Mouse (Mus musculus): ENCODE measurements around the gene Cerkl.
A peak's percentile ranks its signal among the peaks of the same experiment; 100 is the strongest.

Cerkl gene

GRCm38 (mm10) chr2:79456575-79457349 is at the start of gene Cerkl, which contains the start of gene Neurod1:
Gene Cerkl, minus strand, starts transcription at chr2:79456785.
Gene Neurod1, minus strand, starts transcription at chr2:79456751.
- no peak for DNase-seq

DNA sequence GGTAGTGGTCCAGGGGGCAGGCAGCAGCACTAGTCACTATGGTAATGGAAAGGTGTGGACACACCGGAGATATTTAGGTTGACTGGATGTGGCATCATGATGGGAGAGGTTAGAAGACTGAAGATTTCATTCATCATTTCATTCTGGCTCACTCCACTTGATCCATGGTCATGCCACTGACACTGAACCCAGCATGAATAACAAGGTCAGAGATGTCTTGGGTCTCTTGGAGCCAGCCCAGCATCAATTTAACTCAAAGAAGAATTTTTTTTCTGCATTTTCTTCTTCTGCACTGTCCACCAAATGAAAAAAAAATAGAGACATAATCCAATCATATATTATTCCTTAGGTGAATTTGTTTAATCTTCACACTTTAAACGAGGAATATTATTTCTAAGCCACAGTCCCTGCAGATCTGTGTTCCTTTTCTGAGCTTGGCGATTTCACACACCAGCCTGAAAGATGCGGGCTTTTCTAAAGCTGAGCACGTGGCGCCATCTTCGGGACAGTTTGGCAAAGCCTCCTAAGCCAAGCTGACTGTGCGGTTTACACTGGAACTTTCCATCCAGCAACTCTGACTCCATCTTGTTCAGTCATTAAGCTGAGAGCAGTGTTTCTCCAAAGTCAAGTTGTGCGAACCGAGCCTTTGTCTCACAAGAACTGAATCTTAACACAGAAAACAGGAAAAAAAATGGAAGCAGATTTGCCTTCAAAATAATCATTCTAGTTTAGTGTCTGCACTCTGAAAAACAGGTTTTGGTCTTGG is 42.6 kb upstream of the Cerkl start:
- peak; percentile 48 to 74 for DNase-seq

DNA sequence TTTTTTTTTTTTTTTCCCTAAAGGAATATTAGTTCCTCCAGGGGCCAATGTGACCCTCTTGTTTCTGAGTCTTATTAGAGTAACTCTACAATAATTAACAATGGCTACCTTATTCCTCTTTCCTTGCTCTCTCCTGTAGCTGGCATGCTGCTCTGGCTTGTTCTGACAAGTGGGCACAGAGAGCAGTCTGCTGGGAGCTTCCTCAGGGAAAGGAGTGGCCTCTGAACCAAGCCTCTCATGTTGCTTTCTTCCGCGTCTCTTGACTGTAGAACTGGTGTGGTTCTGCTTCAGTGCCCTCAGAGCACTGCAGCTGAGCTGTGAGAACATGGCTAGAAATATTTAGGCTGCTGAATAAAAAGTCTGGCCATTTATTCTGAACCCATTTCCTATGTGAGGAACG is 28.5 kb upstream of the Cerkl start:
- DNase-seq, result no peak

GRCm38 (mm10) chr2:79482511-79482910 is 25.9 kb upstream of the Cerkl start:
- no peak for DNase-seq

DNA sequence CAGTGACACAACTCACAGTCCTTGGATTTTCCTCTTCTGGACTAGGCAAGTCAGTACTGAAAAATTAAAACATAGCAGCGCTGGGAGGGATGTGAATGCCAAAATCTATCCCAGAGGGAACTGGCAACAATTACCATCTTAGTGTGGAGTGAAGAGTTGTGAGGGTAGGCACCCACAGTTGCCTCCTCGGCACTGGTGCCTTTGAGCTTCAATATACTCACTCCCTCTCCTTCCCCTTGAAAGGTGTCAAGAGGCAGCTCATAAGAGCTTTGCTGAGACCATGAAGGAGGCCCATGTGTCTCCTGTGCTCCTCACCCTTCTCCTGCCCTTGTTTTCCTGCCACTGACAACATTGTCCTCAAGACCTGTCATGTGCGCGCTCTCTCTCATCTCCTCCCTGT is 5.8 kb upstream of the Cerkl start:
- DNase-seq, result no peak

DNA sequence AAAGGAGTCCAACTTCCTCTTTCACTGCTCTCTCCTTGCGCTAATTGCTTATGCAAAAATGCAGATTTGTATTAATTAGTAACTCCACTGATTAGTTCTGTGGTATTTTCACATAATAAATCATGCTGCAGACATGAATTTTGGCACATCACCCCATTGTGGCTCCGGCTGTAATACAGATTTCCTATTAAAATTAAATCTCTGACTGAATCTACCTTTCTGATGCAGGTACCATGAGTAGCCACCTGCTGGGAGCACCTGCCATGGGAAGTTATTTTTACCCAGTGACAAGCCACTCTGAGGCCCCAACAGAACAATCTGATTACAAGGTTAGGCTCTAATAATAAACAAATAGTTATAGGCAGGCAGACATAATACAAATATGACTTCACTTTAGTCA is 5.3 kb upstream of the Cerkl start:
- DNase-seq, result no peak

DNA sequence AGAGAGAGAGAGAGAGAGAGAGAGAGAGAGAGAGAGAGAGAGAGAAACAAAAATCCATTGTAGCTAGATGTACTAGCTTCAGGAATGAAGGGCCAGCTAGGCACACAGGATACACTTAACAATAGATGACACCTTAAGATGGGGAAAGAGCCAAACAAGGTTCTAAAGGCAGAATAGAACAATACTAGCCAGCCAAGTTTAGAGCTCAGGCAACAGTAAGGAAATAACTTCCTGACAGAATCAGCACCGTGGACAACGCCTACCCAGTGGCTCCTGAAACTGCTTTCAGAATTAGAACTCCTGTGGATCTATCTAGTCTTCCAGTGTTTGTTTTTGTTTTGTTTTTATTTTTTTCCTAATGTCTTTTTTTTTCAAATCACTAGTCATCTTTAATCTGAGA is 4.0 kb upstream of the Cerkl start:
- DNase-seq, result no peak

DNA sequence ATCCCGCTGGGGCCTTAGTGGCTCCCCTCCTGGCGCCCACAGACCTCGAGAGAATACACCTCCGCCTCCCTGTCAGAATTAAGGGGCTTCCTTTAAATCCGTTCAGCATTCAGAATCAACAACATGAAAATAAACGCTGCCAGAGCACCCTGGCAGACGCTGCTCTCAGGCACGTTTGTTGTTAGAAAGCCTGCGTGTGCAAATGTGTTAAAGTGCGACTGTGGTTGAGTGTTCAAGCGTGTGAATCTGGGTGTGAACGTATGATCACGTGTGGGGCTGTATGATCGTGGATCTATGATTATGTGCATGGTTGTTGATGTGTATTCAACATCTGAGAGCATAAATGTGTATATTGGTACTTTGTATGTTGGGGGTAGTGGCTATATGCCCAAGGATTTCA is 3.5 kb upstream of the Cerkl start:
- DNase-seq, result no peak

- no peak for DNase-seq
Measured at GRCm38 (mm10) chr2:79459061-79460045, 2.8 kb upstream of the Cerkl start.

DNA sequence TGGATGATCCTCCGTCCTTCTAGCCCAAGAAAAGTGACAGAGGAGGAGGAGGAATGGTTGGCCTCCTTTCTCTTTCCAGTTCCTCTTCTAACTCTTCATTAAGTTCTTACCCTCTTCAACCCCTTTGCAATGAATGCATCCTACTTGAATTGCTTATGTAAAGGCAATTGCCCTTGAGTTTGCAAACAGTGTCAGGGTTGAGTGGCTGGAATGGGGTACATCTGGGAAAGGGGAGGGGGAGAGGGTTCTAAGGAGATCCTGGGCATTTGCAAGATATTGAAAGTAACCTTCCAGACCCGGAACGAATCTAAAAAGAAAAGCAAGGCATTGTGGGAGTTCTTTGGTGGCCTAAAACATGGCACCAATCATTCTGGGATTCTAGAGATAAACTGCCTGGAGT is 1.3 kb upstream of the Cerkl start:
- DNase-seq, result no peak

DNA sequence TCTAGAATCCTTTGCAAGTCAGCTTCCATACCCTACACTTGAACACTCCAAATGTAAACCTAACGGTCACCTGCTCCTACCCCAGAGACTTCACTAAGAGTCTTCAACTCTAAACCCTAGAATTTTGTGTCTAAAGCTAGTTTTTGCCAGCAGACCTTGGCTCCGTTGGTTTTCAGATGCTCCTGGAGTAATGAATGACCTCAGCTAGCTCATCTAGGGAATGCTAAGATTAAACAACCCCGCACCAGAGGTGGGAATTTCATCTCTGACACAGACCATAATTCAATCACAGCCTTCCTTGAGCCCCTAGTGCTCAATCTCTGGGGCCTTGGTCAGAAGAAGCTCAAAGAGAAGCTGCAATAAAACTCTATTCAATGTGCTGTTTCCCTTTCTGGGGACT is 849 bp upstream of the Cerkl start:
- DNase-seq, result no peak

DNA sequence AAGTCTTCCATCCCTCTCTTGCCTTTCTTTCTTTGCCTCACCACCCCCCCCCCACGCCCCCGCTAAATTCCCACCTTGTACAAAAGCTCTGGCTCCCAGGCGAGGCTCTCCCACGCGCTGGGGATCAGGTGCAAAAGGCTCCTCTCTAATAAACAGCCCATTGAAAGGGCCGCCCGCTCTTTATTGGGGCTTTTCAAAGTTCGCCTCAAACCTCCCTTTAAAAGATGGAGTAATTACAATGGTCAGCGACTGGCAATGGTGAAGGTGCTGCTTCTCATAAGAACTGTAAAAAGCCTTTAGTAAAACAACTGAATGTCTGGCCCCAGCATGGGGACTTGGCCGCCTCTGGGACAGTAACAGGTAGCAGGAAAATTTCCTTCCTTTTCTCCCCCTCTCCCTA is 939 bp downstream of the Cerkl start:
- DNase-seq, result no peak

DNA sequence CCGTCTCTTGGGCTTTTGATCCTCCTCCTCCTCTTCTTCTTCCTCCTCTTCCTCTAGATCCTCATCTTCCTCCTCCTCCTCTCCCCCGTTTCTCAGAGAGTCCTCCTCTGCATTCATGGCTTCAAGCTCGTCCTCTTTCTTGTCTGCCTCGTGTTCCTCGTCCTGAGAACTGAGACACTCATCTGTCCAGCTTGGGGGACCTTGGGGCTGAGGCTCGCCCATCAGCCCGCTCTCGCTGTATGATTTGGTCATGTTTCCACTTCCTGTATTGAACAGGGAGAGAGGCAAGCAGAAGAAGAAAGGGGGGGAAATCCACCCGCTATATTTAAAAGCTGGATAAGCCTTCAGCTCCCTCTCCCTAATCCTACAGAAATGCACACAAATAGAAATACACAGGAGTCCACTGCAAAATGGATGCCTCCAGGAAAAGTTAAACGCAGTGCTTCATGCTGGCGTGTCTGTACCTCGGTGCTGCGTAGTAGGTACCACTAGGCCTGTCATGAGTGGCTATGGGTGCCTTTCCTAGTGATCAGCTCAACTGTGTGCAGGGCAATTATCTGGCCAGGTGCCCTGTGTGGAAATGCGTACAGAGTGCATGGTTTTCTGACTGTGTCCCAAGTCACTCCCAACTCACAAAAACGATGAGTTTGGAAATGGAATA is 1.7 kb downstream of the Cerkl start:
- DNase-seq, result no peak

GRCm38 (mm10) chr2:79453901-79454781 is 2.4 kb downstream of the Cerkl start:
- DNase-seq, result peak; percentile 27 to 59

- DNase-seq, result no peak
Measured at GRCm38 (mm10) chr2:79451438-79451837, 5.1 kb downstream of the Cerkl start.

- no peak for DNase-seq
Measured at GRCm38 (mm10) chr2:79450684-79451394, 5.7 kb downstream of the Cerkl start.

- DNase-seq, result no peak
Measured at GRCm38 (mm10) chr2:79449371-79449770, 7.2 kb downstream of the Cerkl start.

GRCm38 (mm10) chr2:79447198-79447597 is 9.4 kb downstream of the Cerkl start:
- no peak for DNase-seq

- DNase-seq, result no peak
Measured at GRCm38 (mm10) chr2:79443861-79444620, 12.5 kb downstream of the Cerkl start.

DNA sequence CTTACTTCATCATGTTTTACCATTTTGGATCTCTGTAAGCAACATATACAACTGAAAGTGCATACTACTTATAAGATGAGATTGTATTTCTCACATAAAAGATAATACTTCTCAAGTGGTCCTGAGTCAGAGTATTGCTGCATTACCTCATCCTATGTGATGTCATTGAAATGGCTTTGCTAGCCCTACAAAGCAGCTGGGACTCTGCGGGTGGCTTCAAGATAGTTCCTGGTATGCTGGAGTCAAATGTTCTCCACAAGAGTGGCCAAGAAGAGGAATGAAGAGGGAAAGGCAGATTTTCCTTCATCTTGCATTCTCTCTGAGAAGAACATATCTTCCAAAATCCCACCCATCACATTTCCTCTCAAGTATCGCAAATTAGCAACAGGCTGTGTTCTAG is 13.2 kb downstream of the Cerkl start:
- DNase-seq, result no peak
